Mouse (Mus musculus): ENCODE data around the gene Sec23b. TPM values are rescaled to one million over a fixed set of nuclear protein-coding genes. Genes with fewer than 3 reads are reported as not detected.
A peak's percentile ranks its signal among the peaks of the same experiment; 100 is the strongest.
"Not testable (repeated sequence)": the region's sequence is repeated elsewhere in the genome, so short reads cannot be mapped to it uniquely, and the experiment has no call there.

The Sec23b gene
- polyA plus RNA-seq, 1 experiment from 2014 or later: 95.7 TPM

DNA sequence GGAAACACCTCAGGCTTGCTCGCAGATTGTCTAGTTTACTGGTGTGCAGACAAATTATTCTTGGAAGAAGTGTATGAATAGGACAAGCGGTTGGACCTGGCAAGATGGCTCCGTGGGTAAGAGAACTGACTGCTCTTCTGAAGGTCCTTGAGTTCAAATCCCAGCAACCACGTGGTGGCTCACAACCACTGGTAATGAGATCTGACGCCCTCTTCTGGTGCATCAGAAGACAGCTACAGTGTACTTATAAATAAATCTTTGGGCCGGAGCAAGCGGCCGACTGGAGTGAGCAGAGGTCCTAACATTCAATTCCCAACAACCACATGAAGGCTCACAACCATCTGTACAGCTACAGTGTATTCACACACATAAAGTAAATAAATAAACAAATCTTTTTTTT, 37.0 kb downstream of the Sec23b start:
- H3K4me1 ChIP-seq (replicated peaks; ENCODE audit: control insufficient read depth, insufficient read depth, low read length); H3K4me2 ChIP-seq; H3K4me3 ChIP-seq (ENCODE audit: low read depth, low read length); H3K36me3 ChIP-seq (ENCODE audit: control insufficient read depth, insufficient read depth, low read length); ATAC-seq (replicated peaks; ENCODE audit: low FRiP score); H3K9me3 ChIP-seq (ENCODE audit: control insufficient read depth, low read length); H3K9ac ChIP-seq (ENCODE audit: low read depth, low read length); H3K27ac ChIP-seq (ENCODE audit: low read depth, low read length); H3K27me3 ChIP-seq (replicated peaks; ENCODE audit: control insufficient read depth, insufficient read depth, low read length); DNase-seq (ENCODE audit: low spot score): not testable (repeated sequence)
- 68% methylated on average over 8 of the region's 8 CpGs for WGBS

DNA sequence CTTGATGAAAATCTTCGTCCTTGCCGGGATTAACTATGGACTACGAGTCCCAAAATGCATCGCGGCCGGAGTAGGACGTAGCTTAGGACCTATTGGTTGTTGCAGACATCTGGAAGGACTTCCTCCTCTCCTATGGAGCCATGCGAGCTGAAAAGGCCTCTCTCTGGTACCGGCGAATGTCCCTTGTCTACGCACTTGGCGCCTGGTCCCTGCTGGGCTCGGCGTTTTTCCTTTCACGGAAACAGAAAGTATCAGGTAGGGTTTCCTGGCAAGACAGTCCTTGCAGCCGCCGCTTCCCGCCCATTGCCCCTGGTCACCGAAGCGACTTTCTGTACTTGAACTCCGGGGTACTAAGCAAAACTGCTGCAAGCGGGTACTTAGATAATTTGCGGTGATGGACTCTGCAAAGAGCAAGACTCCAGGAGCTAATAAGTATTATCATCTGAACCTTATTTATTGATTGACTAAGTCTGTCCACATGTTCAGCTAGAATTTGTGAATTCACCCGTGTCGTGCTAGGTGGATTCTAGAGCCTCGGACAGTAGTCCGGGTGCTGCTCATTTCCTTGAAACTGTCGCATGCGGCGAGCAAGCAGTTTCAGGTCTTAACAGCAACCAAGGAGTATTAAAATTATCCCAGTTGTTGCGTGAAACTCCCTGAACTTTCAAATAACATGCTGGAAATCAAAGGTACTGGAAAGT, 38.1 kb downstream of the Sec23b start, which contains the start of gene Smim26:
Smim26 (plus strand) TSS at position 104 of the 701 bp plus-strand sequence.
- H3K4me1 ChIP-seq (replicated peaks; ENCODE audit: control insufficient read depth, insufficient read depth, low read length): no peaks in the 10 kb centered on the region
- H3K27me3 ChIP-seq (replicated peaks; ENCODE audit: control insufficient read depth, insufficient read depth, low read length): no peaks in the 10 kb centered on the region
- no peaks in the 10 kb centered on the region for H3K9me3 ChIP-seq (ENCODE audit: control insufficient read depth, low read length)
- peak within 1 kb of the TSS; percentile 67 for H3K4me3 ChIP-seq (ENCODE audit: low read depth, low read length)
- no peaks in the 10 kb centered on the region; the same call in 1 of the 2 replicates for H3K36me3 ChIP-seq (ENCODE audit: control insufficient read depth, insufficient read depth, low read length)
- ATAC-seq (replicated peaks; ENCODE audit: low FRiP score): peak; percentile 96
- H3K9ac ChIP-seq (ENCODE audit: low read depth, low read length): peak within 1 kb of the TSS; percentile 67
- H3K4me2 ChIP-seq: peak within 1 kb of the TSS; percentile 81
- no peak within 1 kb of the TSS for H3K27ac ChIP-seq (ENCODE audit: low read depth, low read length)
- 1% methylated on average over 31 of the region's 31 CpGs for WGBS
- DNase-seq (ENCODE audit: low spot score): peak; percentile 72

DNA sequence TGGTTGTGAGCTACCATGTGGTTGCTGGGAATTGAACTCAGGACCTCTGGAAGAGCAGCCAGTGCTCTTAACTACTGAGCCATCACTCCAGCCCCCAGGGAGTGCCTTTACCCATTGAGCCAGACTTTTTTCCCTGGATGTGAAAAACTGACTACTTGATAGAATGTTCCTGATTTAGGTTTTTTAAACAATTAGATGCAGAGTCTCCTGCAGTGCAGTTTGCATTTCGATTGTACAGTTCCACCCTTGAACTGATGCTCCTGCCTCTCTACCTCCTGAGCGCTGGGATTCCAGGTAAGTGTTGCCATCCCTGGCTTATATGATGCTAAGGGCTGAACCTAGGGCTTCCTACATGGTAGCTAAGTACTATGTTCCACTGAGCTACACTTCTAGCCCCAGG, 42.0 kb downstream of the Sec23b start:
- no peak overlapping the region for H3K27ac ChIP-seq (ENCODE audit: low read depth, low read length)
- H3K4me1 ChIP-seq (replicated peaks; ENCODE audit: control insufficient read depth, insufficient read depth, low read length): peaks cover 5% of the 10 kb centered on the region
- no peak for DNase-seq (ENCODE audit: low spot score)
- 66% methylated on average over 2 of the region's 2 CpGs for WGBS
- no peak for ATAC-seq (replicated peaks; ENCODE audit: low FRiP score)
- H3K27me3 ChIP-seq (replicated peaks; ENCODE audit: control insufficient read depth, insufficient read depth, low read length): no peaks in the 10 kb centered on the region
- no peak overlapping the region for H3K4me3 ChIP-seq (ENCODE audit: low read depth, low read length)
- H3K4me2 ChIP-seq: no peak overlapping the region
- H3K36me3 ChIP-seq (ENCODE audit: control insufficient read depth, insufficient read depth, low read length): no peaks in the 10 kb centered on the region; the same call in 1 of the 2 replicates
- H3K9me3 ChIP-seq (ENCODE audit: control insufficient read depth, low read length): no peaks in the 10 kb centered on the region
- H3K9ac ChIP-seq (ENCODE audit: low read depth, low read length): no peak overlapping the region

DNA sequence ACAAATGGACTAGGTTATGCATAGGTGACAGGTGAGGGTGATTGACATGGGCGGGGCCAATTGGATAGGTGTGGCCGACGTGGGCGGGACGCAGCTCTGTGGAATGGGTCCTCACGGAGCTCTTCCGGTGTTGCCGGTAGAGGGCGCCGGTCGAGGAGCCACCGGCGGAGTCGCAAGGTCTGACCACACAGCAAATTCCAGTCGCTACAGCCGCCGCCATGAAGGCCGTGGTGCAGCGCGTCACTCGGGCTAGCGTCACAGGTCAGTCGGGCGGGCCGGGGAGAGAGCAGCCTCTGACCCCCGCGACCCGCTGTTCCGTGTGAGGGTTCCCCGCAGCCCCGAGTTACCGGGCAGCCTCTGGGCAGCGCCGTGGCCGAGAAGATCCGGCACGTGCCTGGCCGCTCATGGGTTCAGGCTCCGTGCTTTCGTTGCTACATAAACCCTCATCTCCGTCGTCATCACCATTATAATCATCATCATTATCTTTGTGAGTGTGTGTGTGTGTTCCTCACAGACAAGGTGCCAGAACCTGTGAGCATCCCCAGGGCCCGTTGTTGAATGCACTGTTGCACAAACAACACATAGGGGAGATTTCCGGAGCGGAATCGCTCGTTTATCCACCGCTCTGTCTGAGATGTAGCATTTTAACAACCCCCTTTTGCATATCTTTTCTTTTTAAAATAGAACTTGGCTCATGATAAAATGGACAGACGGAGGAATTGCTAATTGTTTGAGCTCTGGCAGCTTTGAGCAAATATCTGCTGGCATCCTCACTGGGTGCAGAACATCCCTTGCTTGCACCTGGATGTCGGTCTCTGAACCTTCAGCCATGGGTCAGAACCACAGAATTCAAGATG, 44.0 kb downstream of the Sec23b start, which contains the start of gene Dtd1:
Dtd1 (plus strand) TSS at position 67 of the 857 bp plus-strand sequence.
- 2% methylated on average over 50 of the region's 50 CpGs for WGBS
- Histone ChIP-seq H3K9me3 (ENCODE audit: control insufficient read depth, low read length) (no peaks in the 10 kb centered on the region), H3K4me3 (ENCODE audit: low read depth, low read length) (peak within 1 kb of the TSS; percentile 74), H3K27me3 (replicated peaks; ENCODE audit: control insufficient read depth, insufficient read depth, low read length) (no peaks in the 10 kb centered on the region), H3K27ac (ENCODE audit: low read depth, low read length) (peak within 1 kb of the TSS; percentile 34; the same call in 1 of the 2 replicates), H3K4me2 (peak within 1 kb of the TSS; percentile 79), H3K36me3 (ENCODE audit: control insufficient read depth, insufficient read depth, low read length) (no peaks in the 10 kb centered on the region; the same call in 1 of the 2 replicates), H3K4me1 (replicated peaks; ENCODE audit: control insufficient read depth, insufficient read depth, low read length) (peaks cover 5% of the 10 kb centered on the region), H3K9ac (ENCODE audit: low read depth, low read length) (peak within 1 kb of the TSS; percentile 90)
- ATAC-seq (replicated peaks; ENCODE audit: low FRiP score) (peak; percentile 95), DNase-seq (ENCODE audit: low spot score) (peak; percentile 83)

DNA sequence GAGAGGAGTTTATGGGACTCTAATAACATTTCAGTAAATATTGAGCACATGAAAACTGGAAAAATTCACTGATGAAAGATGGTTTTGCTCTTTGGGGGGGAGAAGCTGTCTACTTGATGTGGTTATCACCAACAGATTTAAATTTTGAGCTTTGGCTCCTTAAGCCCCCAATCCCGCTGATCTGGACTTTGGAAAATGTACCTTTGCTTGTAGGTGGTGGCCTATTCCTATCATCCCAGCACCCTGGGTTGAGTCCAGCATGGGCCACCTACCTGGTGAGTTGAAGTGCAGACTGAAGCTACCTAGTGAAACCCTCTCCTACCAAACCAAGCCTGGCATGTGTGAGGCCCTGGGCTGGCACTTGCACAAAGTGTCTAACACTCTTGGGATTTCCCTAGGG, 45.5 kb downstream of the Sec23b start:
- WGBS: 85% methylated on average over 1 of the region's 1 CpGs
- H3K36me3 ChIP-seq (ENCODE audit: control insufficient read depth, insufficient read depth, low read length): no peaks in the 10 kb centered on the region
- no peaks in the 10 kb centered on the region for H3K9me3 ChIP-seq (ENCODE audit: control insufficient read depth, low read length)
- no peak overlapping the region for H3K4me2 ChIP-seq
- no peak overlapping the region for H3K4me3 ChIP-seq (ENCODE audit: low read depth, low read length)
- peaks cover 5% of the 10 kb centered on the region for H3K4me1 ChIP-seq (replicated peaks; ENCODE audit: control insufficient read depth, insufficient read depth, low read length)
- H3K27me3 ChIP-seq (replicated peaks; ENCODE audit: control insufficient read depth, insufficient read depth, low read length): no peaks in the 10 kb centered on the region
- H3K27ac ChIP-seq (ENCODE audit: low read depth, low read length): no peak overlapping the region
- no peak overlapping the region for H3K9ac ChIP-seq (ENCODE audit: low read depth, low read length)
- ATAC-seq (replicated peaks; ENCODE audit: low FRiP score) (no peak), DNase-seq (ENCODE audit: low spot score) (no peak)

DNA sequence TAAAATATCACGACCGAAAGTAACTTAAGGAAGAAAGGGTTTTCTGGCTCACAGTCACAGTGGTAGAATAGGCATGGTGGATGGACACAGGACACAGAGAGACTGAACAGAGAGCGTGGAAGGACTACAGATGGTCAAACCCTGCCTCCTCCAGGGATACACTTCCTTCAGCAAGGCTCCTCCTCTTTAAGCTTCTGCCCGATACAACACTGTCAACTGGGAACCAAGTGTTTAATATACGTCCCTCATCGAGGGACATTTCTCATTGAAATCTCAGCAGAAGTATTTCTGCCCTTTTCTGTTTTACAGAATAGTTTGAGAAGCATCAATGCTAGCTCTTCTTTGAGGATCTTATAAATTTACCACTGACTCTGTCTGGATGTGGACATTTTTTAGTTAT, 57.9 kb downstream of the Sec23b start:
- DNase-seq (ENCODE audit: low spot score): no peak
- Histone ChIP-seq H3K9ac (ENCODE audit: low read depth, low read length) (no peak overlapping the region), H3K4me3 (ENCODE audit: low read depth, low read length) (no peak overlapping the region), H3K36me3 (ENCODE audit: control insufficient read depth, insufficient read depth, low read length) (no peaks in the 10 kb centered on the region), H3K4me2 (no peak overlapping the region), H3K27ac (ENCODE audit: low read depth, low read length) (no peak overlapping the region), H3K9me3 (ENCODE audit: control insufficient read depth, low read length) (no peaks in the 10 kb centered on the region), H3K4me1 (replicated peaks; ENCODE audit: control insufficient read depth, insufficient read depth, low read length) (peaks cover 5% of the 10 kb centered on the region), H3K27me3 (replicated peaks; ENCODE audit: control insufficient read depth, insufficient read depth, low read length) (no peaks in the 10 kb centered on the region)
- WGBS: 91% methylated on average over 6 of the region's 6 CpGs
- no peak for ATAC-seq (replicated peaks; ENCODE audit: low FRiP score)

DNA sequence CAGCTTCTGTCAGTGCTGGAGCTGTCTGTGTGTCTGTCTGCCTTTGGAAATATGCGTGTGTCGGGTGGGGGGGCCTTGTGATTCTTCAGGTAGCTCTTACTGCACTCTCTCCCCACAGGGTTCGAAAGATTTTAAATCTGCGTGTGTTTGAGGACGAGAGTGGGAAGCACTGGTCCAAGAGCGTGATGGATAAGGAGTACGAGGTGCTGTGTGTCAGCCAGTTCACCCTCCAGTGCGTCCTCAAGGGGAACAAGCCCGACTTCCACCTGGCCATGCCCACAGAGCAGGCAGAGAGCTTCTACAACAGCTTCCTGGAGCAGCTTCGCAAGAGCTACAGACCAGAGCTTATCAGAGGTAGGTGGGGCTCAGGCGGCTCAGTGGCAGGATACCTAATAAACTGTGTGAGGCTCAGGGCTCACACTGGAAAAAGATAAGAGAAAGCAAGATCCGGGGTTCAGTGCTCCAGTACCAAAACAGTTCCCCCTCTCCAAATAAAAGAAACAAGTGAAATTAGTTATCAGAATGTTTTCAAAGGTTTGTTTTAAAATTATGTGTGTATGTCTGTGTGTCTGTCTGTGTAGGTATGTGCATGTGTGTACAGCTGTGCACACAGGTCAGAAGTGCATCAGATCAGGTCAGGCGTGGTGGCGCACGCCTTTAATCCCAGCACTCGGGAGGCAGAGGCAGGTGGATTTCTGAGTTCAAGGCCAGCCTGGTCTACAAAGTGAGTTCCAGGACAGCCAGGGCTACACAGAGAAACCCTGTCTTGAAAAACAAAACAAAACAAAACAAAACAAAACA, 61.2 kb downstream of the Sec23b start:
- DNase-seq (ENCODE audit: low spot score) (no peak), ATAC-seq (replicated peaks; ENCODE audit: low FRiP score) (peak; percentile 84)
- H3K4me2 ChIP-seq: peak overlapping the region; percentile 4; the same call in 1 of the 2 replicates
- H3K9me3 ChIP-seq (ENCODE audit: control insufficient read depth, low read length): no peaks in the 10 kb centered on the region
- H3K36me3 ChIP-seq (ENCODE audit: control insufficient read depth, insufficient read depth, low read length): no peaks in the 10 kb centered on the region
- H3K4me3 ChIP-seq (ENCODE audit: low read depth, low read length): no peak overlapping the region
- H3K4me1 ChIP-seq (replicated peaks; ENCODE audit: control insufficient read depth, insufficient read depth, low read length): peaks cover 5% of the 10 kb centered on the region
- H3K9ac ChIP-seq (ENCODE audit: low read depth, low read length): no peak overlapping the region
- no peak overlapping the region for H3K27ac ChIP-seq (ENCODE audit: low read depth, low read length)
- WGBS: 65% methylated on average over 16 of the region's 16 CpGs
- no peaks in the 10 kb centered on the region for H3K27me3 ChIP-seq (replicated peaks; ENCODE audit: control insufficient read depth, insufficient read depth, low read length)

DNA sequence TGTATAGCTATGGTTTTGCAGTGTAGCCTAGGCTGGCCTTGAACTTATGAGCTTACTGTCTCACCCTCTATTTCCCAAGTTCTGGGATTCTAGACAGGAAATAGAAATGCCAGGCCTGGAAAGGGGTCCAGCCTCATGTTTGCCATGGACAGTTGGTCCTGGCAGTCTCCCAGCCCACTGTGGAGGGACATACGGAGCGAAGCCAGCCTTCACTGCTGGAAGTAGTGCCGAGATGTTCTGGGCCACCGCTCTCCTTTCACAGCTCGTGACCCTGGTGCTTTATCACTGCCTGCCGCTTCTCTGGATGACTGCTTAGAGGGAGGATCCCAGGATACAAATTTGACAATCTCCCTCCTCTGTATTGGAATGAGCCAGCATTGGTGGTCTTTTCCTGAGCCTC, 65.5 kb downstream of the Sec23b start:
- WGBS: 90% methylated on average over 6 of the region's 6 CpGs
- Histone ChIP-seq H3K9me3 (ENCODE audit: control insufficient read depth, low read length) (no peaks in the 10 kb centered on the region), H3K9ac (ENCODE audit: low read depth, low read length) (no peak overlapping the region), H3K4me3 (ENCODE audit: low read depth, low read length) (no peak overlapping the region), H3K27ac (ENCODE audit: low read depth, low read length) (no peak overlapping the region), H3K4me2 (no peak overlapping the region), H3K36me3 (ENCODE audit: control insufficient read depth, insufficient read depth, low read length) (no peaks in the 10 kb centered on the region), H3K27me3 (replicated peaks; ENCODE audit: control insufficient read depth, insufficient read depth, low read length) (no peaks in the 10 kb centered on the region), H3K4me1 (replicated peaks; ENCODE audit: control insufficient read depth, insufficient read depth, low read length) (peaks cover 5% of the 10 kb centered on the region)
- no peak for DNase-seq (ENCODE audit: low spot score)
- ATAC-seq (replicated peaks; ENCODE audit: low FRiP score): no peak
